Mouse (Mus musculus) testis, adult 2 months (tissue): ENCODE measurements around the gene Ivns1abp. TPM values are rescaled to one million over a fixed set of nuclear protein-coding genes. Genes with fewer than 3 reads are reported as not detected.
"Not testable (repeated sequence)": the region's sequence is repeated elsewhere in the genome, so short reads cannot be mapped to it uniquely, and the experiment has no call there.

Experiments
- H3K27ac ChIP-seq: fragments of 200-500 bp; 2 replicates; pipeline ENCODE4 v1.5.1; 2012; ENCODE audit warnings: low read depth, low read length; ENCODE audit not compliant: control insufficient read depth, insufficient read depth
- H3K27me3 ChIP-seq: fragments of 200-500 bp; 2 replicates; pipeline ENCODE4 v1.6.1; 2012; ENCODE audit warnings: mild to moderate bottlenecking, low read length, moderate library complexity; ENCODE audit not compliant: control insufficient read depth, insufficient read depth
- H3K36me3 ChIP-seq: fragments of 200-500 bp; 2 replicates; pipeline ENCODE4 v1.6.1; 2012; ENCODE audit warnings: mild to moderate bottlenecking, low read length; ENCODE audit not compliant: control insufficient read depth, insufficient read depth
- H3K4me1 ChIP-seq: fragments of 200-500 bp; 2 replicates; pipeline ENCODE4 v1.6.1; 2012; ENCODE audit warnings: low read length; ENCODE audit not compliant: control insufficient read depth, insufficient read depth
- H3K4me3 ChIP-seq: fragments of 200-500 bp; 2 replicates; pipeline ENCODE4 v1.5.1; 2012; ENCODE audit warnings: low read depth, mild to moderate bottlenecking, low read length, moderate library complexity, mixed read lengths; ENCODE audit not compliant: control insufficient read depth
- CTCF ChIP-seq: fragments of 200-500 bp; IDR thresholded peaks from 2 replicates; pipeline ENCODE4 v1.5.1; 2012; ENCODE audit warnings: low read depth, mild to moderate bottlenecking, inconsistent platforms, low read length, moderate library complexity; ENCODE audit not compliant: control insufficient read depth, insufficient read depth, insufficient replicate concordance
- POLR2A ChIP-seq: fragments of 200-500 bp; IDR thresholded peaks from 2 replicates; pipeline ENCODE4 v1.6.1; 2012; ENCODE audit warnings: low read depth, mild to moderate bottlenecking, inconsistent platforms, low read length, moderate library complexity; ENCODE audit not compliant: control insufficient read depth
- polyA plus RNA-seq: library from polyadenylated mRNA; depleted of rRNA; stranded (reverse); fragments of >200 nt; gene quantifications from 2 replicates; pipeline ENCODE4 v1.2.3, GENCODE M21; 2012

Gene Ivns1abp
- polyA plus RNA-seq, 1 experiment, result 73.0 TPM

GRCm38 (mm10) chr1:151342968-151343367 is 1.3 kb upstream of the Ivns1abp start:
- TF ChIP-seq POLR2A (no peak), CTCF (no peak)
- Histone ChIP-seq H3K27me3 (no peaks in the 10 kb centered on the region), H3K4me3 (peak overlapping the region; percentile 85), H3K27ac (peak overlapping the region; percentile 66; the same call in 1 of the 2 replicates), H3K4me1 (no peaks in the 10 kb centered on the region), H3K36me3 (no peaks in the 10 kb centered on the region)

GRCm38 (mm10) chr1:151343571-151344282 is 550 bp upstream of the Ivns1abp start:
- Histone ChIP-seq H3K4me1 (no peaks in the 10 kb centered on the region; the same call in 1 of the 2 replicates), H3K27ac (peak overlapping the region; percentile 97), H3K36me3 (no peaks in the 10 kb centered on the region), H3K4me3 (peak overlapping the region; percentile 96), H3K27me3 (no peaks in the 10 kb centered on the region)
- TF ChIP-seq CTCF, result 0 out of 2 replicates have a peak, but pooled peaks have one; percentile 8
- no peak; the same call in 1 of the 2 replicates for TF ChIP-seq POLR2A

- Histone ChIP-seq H3K27me3 (no peaks in the 10 kb centered on the region), H3K36me3 (no peaks in the 10 kb centered on the region; the same call in 1 of the 2 replicates), H3K4me3 (peak overlapping the region; percentile 96), H3K4me1 (no peaks in the 10 kb centered on the region; the same call in 1 of the 2 replicates), H3K27ac (peak overlapping the region; percentile 95)
- TF ChIP-seq POLR2A, result peak; percentile 64
- TF ChIP-seq CTCF, result no peak
Measured at GRCm38 (mm10) chr1:151345109-151345862, 1.0 kb downstream of the Ivns1abp start.

- Histone ChIP-seq H3K4me1 (no peaks in the 10 kb centered on the region; the same call in 1 of the 2 replicates), H3K27me3 (no peaks in the 10 kb centered on the region), H3K36me3 (no peaks in the 10 kb centered on the region; the same call in 1 of the 2 replicates), H3K4me3 (peak overlapping the region; percentile 96; the same call in 1 of the 2 replicates), H3K27ac (no peak overlapping the region)
- TF ChIP-seq POLR2A (no peak), CTCF (no peak)
Measured at GRCm38 (mm10) chr1:151345863-151346195, 1.6 kb downstream of the Ivns1abp start.

DNA sequence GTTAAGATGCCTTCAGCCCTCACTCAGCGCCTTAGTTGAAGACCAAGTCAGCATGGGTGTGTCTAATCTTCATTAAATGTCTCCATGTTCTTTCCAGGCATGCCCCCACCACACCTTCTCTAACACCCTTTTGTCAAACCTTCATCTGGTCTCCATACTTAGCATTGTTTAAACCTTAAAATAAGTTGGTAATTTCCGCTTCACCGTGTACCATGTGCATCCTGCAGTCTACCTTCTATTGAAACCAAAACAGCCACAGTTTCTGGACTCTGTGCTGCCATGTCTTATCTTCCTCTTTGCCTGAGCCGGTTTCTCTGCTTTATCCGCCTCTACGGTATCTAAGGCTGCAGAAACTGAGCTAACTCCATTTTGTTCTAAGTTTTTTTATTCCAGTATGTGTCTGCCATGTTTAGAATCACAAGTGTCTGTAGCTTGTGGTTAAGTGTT is 2.4 kb downstream of the Ivns1abp start:
- no peak for TF ChIP-seq CTCF
- TF ChIP-seq POLR2A, result no peak
- H3K27ac ChIP-seq, result no peak overlapping the region
- peak overlapping the region; percentile 20; the same call in 1 of the 2 replicates for H3K4me3 ChIP-seq

GRCm38 (mm10) chr1:151348293-151348692 is 4.0 kb downstream of the Ivns1abp start:
- H3K4me1 ChIP-seq, H3K27ac ChIP-seq, H3K27me3 ChIP-seq, H3K4me3 ChIP-seq, H3K36me3 ChIP-seq: not testable (repeated sequence)

More for the DNA sequence above, 2.4 kb downstream of the Ivns1abp start:
- H3K4me1 ChIP-seq, result no peaks in the 10 kb centered on the region; the same call in 1 of the 2 replicates
- no peaks in the 10 kb centered on the region; the same call in 1 of the 2 replicates for H3K36me3 ChIP-seq
- no peaks in the 10 kb centered on the region for H3K27me3 ChIP-seq

DNA sequence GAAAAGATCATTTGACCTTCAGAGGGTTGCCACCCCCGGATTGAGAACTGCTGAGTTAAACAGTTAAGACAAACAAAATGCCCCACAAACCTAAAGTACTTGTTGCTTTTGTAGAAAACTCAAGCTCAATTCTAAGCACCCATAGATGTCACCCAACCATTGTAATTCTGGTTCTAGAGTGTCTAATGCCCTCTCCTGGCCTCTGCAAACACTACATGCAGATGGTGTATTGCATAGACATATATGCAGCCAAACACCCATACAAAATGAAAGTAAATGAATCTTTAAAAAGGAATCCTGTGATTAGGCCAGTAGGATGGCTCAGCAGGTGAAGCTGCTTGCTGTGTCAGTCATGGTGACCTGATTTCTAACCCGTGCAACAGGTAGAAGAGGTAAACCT is 8.6 kb downstream of the Ivns1abp start:
- Histone ChIP-seq H3K4me1 (no peaks in the 10 kb centered on the region; the same call in 1 of the 2 replicates), H3K36me3 (peaks cover 1% of the 10 kb centered on the region), H3K4me3 (no peak overlapping the region), H3K27me3 (no peaks in the 10 kb centered on the region), H3K27ac (no peak overlapping the region)
- no peak for TF ChIP-seq CTCF
- no peak for TF ChIP-seq POLR2A
